Mouse (Mus musculus): Measurements from ENCODE around the gene D3Ertd254e.

Gene D3Ertd254e

GRCm38 (mm10) chr3:36212758-36213157 is 61.9 kb downstream of the D3Ertd254e start:
- no peak for DNase-seq (ENCODE audit: low read depth, low spot score)

Data from embryo, embryonic 11.5 days (tissue).